Mouse (Mus musculus) heart, adult 2 months (tissue): ENCODE data around the gene Hist1h4a. TPM values are rescaled to one million over a fixed set of nuclear protein-coding genes. Genes with fewer than 3 reads are reported as not detected.

Source experiments
- DNase-seq, 2 experiments: peaks; one replicate each; pipeline ENCODE4 v3.0.0; 2021
- H3K27ac ChIP-seq: fragments of 200-600 bp; 2 replicates; pipeline ENCODE4 v1.8.1; 2022
- H3K27me3 ChIP-seq: fragments of 200-500 bp; 2 replicates; pipeline ENCODE4 v1.6.1; 2012; ENCODE audit warnings: mild to moderate bottlenecking, low read length, inconsistent platforms, mixed read lengths; ENCODE audit not compliant: control insufficient read depth, insufficient read depth
- H3K36me3 ChIP-seq: fragments of 200-500 bp; 2 replicates; pipeline ENCODE4 v1.6.1; 2012; ENCODE audit warnings: low read length, inconsistent platforms; ENCODE audit not compliant: control insufficient read depth, insufficient read depth
- H3K4me1 ChIP-seq: fragments of 200-500 bp; 2 replicates; pipeline ENCODE4 v1.6.1; 2011; ENCODE audit warnings: low read length; ENCODE audit not compliant: control insufficient read depth, insufficient read depth
- H3K4me3 ChIP-seq: fragments of 200-600 bp; 2 replicates; pipeline ENCODE4 v1.8.1; 2022
- H3K79me2 ChIP-seq: fragments of 200-500 bp; replicated peaks from 2 replicates; pipeline ENCODE4 v1.6.1; 2012; ENCODE audit warnings: mild to moderate bottlenecking, inconsistent platforms, low read length, moderate library complexity, mixed read lengths; ENCODE audit not compliant: control insufficient read depth, insufficient read depth
- H3K9ac ChIP-seq: fragments of 200-500 bp; 2 replicates; pipeline ENCODE4 v1.6.1; 2012; ENCODE audit warnings: low read depth, mild to moderate bottlenecking, control low read depth, inconsistent platforms, low read length, mixed read lengths
- CTCF ChIP-seq: fragments of 200-600 bp; IDR thresholded peaks from 2 replicates; pipeline ENCODE4 v1.8.1; 2022; ENCODE audit warnings: antibody characterized with exemption, mild to moderate bottlenecking, moderate library complexity
- EP300 ChIP-seq: fragments of 200-500 bp; IDR thresholded peaks from 2 replicates; pipeline ENCODE4 v1.6.1; 2011; ENCODE audit warnings: low read depth, low read length, control low read depth; ENCODE audit not compliant: insufficient read depth
- POLR2A ChIP-seq: fragments of 200-500 bp; IDR thresholded peaks from 2 replicates; pipeline ENCODE4 v1.6.1; 2011; ENCODE audit warnings: mild to moderate bottlenecking, low read depth, low read length, control low read depth; ENCODE audit not compliant: insufficient read depth
- WGBS: fragments of 180-500 bp; shearing (Covaris S2); methylation state at CpG from one replicate; pipeline ENCODE4 v1.1.7; 2018; 5-methylcytosine and 5-hydroxymethylcytosine counted together
- intact Hi-C: fragments of 180-260 bp; cut with DNase I; formaldehyde crosslinking; loops from one replicate; pipeline ENCODE4 v1.15.1; 2025
- long read RNA-seq: library from polyadenylated mRNA; stranded (forward); transcript quantifications from one replicate; pipeline ENCODE4 v2.0.0, GENCODE M21; 2021
- polyA plus RNA-seq: library from polyadenylated mRNA; depleted of rRNA; stranded (reverse); fragments of >200 nt; gene quantifications from 2 replicates; pipeline ENCODE4 v1.2.3, GENCODE M21; 2012; rRNA removed
- total RNA-seq, 2 experiments: library from RNA; stranded (reverse); gene quantifications; 2 replicates each; pipeline ENCODE4 v1.2.3; 2021

The Hist1h4a gene
- total RNA-seq (1 to 10 TPM; 6.2 to 7.2 TPM), polyA plus RNA-seq (0.47 TPM in 1 of 2 replicates, not detected in the other)
- long read RNA-seq = 0 reads

DNA sequence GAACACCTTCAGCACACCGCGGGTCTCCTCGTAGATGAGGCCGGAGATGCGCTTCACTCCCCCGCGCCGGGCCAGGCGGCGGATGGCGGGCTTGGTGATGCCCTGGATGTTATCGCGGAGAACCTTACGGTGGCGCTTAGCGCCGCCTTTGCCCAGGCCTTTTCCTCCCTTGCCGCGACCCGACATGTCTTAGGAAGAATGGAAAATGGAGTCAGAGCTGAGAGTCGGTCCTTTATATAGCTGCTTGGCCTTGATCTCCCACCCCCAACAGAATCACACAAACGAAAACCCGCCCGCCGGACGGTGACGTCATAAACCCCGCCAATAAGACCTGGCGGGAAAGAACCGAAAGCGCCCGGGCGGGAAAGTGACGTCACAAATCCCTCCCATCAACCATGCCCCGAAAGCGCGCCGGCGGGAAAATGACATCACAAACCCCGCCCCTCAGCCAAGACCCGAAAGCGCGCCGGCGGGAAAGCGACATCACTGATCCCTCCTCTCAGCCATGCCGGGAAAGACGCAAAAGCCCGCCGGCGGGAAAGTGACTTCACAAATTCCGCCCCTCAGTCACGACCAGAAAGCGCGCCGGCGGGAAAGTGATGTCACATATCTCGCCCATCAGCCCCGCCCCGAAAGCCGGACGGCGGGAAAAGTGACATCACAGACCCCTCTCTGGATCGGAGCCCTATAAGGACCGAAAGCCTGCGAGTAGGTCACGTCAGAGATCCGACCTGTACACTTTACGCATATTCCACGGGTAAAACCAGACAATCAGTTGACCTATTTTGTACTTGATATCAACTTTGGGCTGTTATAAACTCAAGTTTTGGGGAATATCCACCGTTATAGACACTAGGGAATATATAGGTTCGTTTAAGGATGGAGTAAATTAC is at the start of gene Hist1h4a:
TSS of gene Hist1h4a (minus strand) at position 259 of the 893 bp plus-strand sequence.
- Histone ChIP-seq H3K79me2 (no peaks in the 10 kb centered on the region), H3K9ac (peak within 1 kb of the TSS; percentile 68), H3K36me3 (peaks cover 2% of the 10 kb centered on the region), H3K27me3 (no peaks in the 10 kb centered on the region), H3K27ac (peak within 1 kb of the TSS; percentile 76), H3K4me3 (peak within 1 kb of the TSS; percentile 56), H3K4me1 (peaks cover 1% of the 10 kb centered on the region)
- under 1% methylated on average over 62 of the region's 72 CpGs for WGBS
- DNase-seq = peak; percentile 96 to 97
- TF ChIP-seq EP300 (0 out of 2 replicates have a peak, but pooled peaks have one; percentile 41), POLR2A (peak; percentile 89), CTCF (no peak)
- intact Hi-C loops = loop anchor here (5.0 to 10.0 kb wide), 2 partner anchors 339 to 396 kb away; partner anchors contain the start of genes Abt1 and Zfp322a

DNA sequence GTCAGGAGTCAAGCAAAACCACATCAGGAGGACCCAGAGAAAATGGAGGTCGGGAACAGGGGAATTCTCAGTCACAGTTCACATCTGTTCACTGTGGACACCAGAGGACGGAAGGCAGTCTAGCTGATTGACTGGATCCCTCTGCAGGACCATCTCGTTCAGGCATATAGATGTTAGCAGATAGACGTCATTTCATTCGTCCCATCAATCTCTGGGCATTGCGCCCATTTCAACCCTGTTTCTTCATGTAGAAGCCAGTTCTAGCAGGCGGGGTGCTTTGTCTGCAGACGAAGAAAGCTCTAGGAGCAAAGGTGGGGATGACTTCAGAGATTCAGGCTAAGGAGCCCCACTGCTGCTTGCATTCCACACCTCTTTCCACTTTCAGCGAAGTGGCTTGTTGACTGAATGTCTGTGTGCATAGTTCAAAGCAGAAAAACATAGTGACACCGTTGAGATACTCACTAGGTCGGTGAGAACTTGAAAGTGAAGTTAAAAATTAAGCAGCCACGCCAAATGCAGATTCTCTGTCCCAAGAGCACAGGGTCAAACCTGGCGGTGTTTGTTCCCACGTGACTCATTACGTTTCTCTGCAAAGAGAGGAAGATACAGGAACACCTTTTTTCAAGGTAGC is 45.5 kb upstream of the Hist1h4a start, which contains the start of gene Slc17a2:
TSS of gene Slc17a2 (plus strand) at position 572 of the 631 bp plus-strand sequence.
- Histone ChIP-seq H3K36me3 (no peaks in the 10 kb centered on the region), H3K27ac (no peak within 1 kb of the TSS), H3K27me3 (no peaks in the 10 kb centered on the region), H3K79me2 (no peaks in the 10 kb centered on the region), H3K4me1 (no peaks in the 10 kb centered on the region), H3K9ac (no peak within 1 kb of the TSS), H3K4me3 (no peak within 1 kb of the TSS)
- WGBS = 80% methylated on average over 15 of the region's 15 CpGs
- TF ChIP-seq EP300 (no peak), CTCF (no peak), POLR2A (no peak)
- intact Hi-C loops = no loop called here
- no peak for DNase-seq

DNA sequence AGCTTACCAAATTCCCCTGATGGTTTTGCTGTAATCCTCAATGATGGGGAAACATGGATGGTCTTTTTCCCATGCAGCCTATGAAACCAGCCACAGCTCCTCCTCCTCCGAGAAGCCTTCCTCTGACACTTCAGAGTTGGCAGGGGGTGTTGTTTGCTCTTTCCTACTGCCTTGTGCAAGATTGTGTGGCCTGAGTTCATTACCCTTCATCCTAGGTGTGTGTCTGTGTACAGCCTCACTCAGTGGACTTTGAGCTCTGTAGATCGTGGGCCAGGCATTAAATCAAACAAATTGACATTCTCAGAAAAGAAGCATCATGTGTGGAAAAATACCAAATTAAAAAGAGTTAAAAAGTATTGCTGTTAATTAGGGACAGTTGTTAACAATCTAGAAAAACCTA is 43.5 kb upstream of the Hist1h4a start:
- no peaks in the 10 kb centered on the region for H3K36me3 ChIP-seq
- TF ChIP-seq CTCF (no peak), EP300 (no peak), POLR2A (no peak)
- no peak for DNase-seq
- H3K4me3 ChIP-seq = no peak overlapping the region
- H3K4me1 ChIP-seq = no peaks in the 10 kb centered on the region
- intact Hi-C loops = no loop called here
- no peaks in the 10 kb centered on the region for H3K27me3 ChIP-seq
- H3K9ac ChIP-seq = no peak overlapping the region
- no peaks in the 10 kb centered on the region for H3K79me2 ChIP-seq
- 80% methylated on average over 2 of the region's 2 CpGs for WGBS
- no peak overlapping the region for H3K27ac ChIP-seq

- Histone ChIP-seq H3K79me2 (no peaks in the 10 kb centered on the region), H3K4me3 (no peak overlapping the region), H3K9ac (no peak overlapping the region), H3K27ac (no peak overlapping the region), H3K36me3 (no peaks in the 10 kb centered on the region), H3K4me1 (no peaks in the 10 kb centered on the region), H3K27me3 (no peaks in the 10 kb centered on the region)
- TF ChIP-seq POLR2A = no peak
- TF ChIP-seq EP300 = no peak
- TF ChIP-seq CTCF = no peak
- DNase-seq = no peak
- 68% methylated on average over 5 of the region's 5 CpGs for WGBS
- intact Hi-C loops = no loop called here
These were observed 38.4 kb upstream of the Hist1h4a start for GRCm38 (mm10) chr13:23799405-23799804.

GRCm38 (mm10) chr13:23792520-23792919 is 31.5 kb upstream of the Hist1h4a start:
- H3K79me2 ChIP-seq = no peaks in the 10 kb centered on the region
- WGBS = 41% methylated on average over 2 of the region's 2 CpGs
- TF ChIP-seq POLR2A (no peak), EP300 (no peak), CTCF (peak; percentile 93; the same call in 1 of the 2 replicates)
- H3K27ac ChIP-seq = no peak overlapping the region
- DNase-seq = peak in 1 of 2 experiments; percentile 8
- H3K4me1 ChIP-seq = no peaks in the 10 kb centered on the region
- H3K9ac ChIP-seq = no peak overlapping the region
- intact Hi-C loops = loop anchor here (5.0 kb wide), 1 partner anchor 505 kb away; no protein-coding TSS in a partner anchor
- no peaks in the 10 kb centered on the region for H3K36me3 ChIP-seq
- no peak overlapping the region for H3K4me3 ChIP-seq
- H3K27me3 ChIP-seq = no peaks in the 10 kb centered on the region
